ENCODE assay signal across 17 mouse cellular contexts in genomic region chr9:62162889-62163291, GRCm38 (mm10). TPM values are rescaled to one million over a fixed set of nuclear protein-coding genes. Genes with fewer than 3 reads are reported as not detected.
DNase-seq lines count a peak whose midpoint lies in the region; ATAC-seq and TF ChIP-seq lines count a peak whose summit lies in the region.
"Had no signal": no experiment of that assay in that cellular context is flagged by ENCODE, and none has a peak within 500 bp of the region (broad histone marks: within the 10 kb centered on the region; RNA-seq: fewer than 3 reads in every experiment).

No protein-coding gene starts in this region.

- no peaks in the 10 kb centered on the region for H3K9me3 ChIP-seq in midbrain, embryonic 14.5 days (ENCODE audit: control insufficient read depth, low read length)
- H3K9me3 ChIP-seq: forebrain, embryonic 15.5 days; heart, embryonic 10.5 days; hindbrain, embryonic 15.5 days had no signal

- H3K4me1 ChIP-seq in midbrain, embryonic 14.5 days (ENCODE audit: control insufficient read depth, insufficient read depth, low read length) = peaks cover 9% of the 10 kb centered on the region; the same call in 1 of the 2 replicates

- no peak for ATAC-seq in midbrain, embryonic 14.5 days (ENCODE audit: low FRiP score, low TSS enrichment)
- no peak for ATAC-seq in megakaryocyte-erythroid progenitor cell, adult 5-6 weeks (replicated peaks; ENCODE audit: low FRiP score, low TSS enrichment, poor library complexity, severe bottlenecking)
- ATAC-seq: activated CD4-positive, CD25-positive, alpha-beta regulatory T cell, adult 4 months; forebrain, embryonic 15.5 days had no signal

- H3K4me3 ChIP-seq in midbrain, embryonic 14.5 days (replicated peaks; ENCODE audit: low read depth, low read length) = no peak overlapping the region
- H3K4me3 ChIP-seq: forebrain, embryonic 15.5 days; heart, embryonic 10.5 days; hindbrain, embryonic 15.5 days; layer of hippocampus, adult 2 months had no signal

- no peak overlapping the region for H3K27ac ChIP-seq in midbrain, embryonic 14.5 days (replicated peaks; ENCODE audit: low read depth, low read length)
- H3K27ac ChIP-seq: forebrain, embryonic 15.5 days; heart, embryonic 10.5 days; hindbrain, embryonic 15.5 days; layer of hippocampus, adult 2 months; liver, embryonic 14.5 days had no signal

- H3K36me3 ChIP-seq in midbrain, embryonic 14.5 days (ENCODE audit: control insufficient read depth, insufficient read depth, low read length) = no peaks in the 10 kb centered on the region
- H3K36me3 ChIP-seq: forebrain, embryonic 15.5 days; heart, embryonic 10.5 days; hindbrain, embryonic 15.5 days had no signal

- no peak overlapping the region for H3K9ac ChIP-seq in midbrain, embryonic 14.5 days (replicated peaks; ENCODE audit: low read length)
- H3K9ac ChIP-seq: forebrain, embryonic 15.5 days; hindbrain, embryonic 15.5 days; liver, embryonic 14.5 days had no signal

- DNase-seq in brain, embryonic 14.5 days (ENCODE audit: low read depth) = peak; percentile 70
- peak; percentile 74 for DNase-seq in embryo, embryonic 10 days (ENCODE audit: low spot score)
- DNase-seq in forelimb bud, embryonic 11.5 days (ENCODE audit: low read depth, low spot score) = peak; percentile 79
- peak; percentile 50 for DNase-seq in midbrain, embryonic 14.5 days
- DNase-seq in urinary bladder, postnatal 25 days (ENCODE audit: low spot score) = no peak
- no peak for DNase-seq in spleen, postnatal 36 days (ENCODE audit: low spot score in 2 of 2)
- DNase-seq: gastrocnemius, postnatal 14 days; kidney, adult 8-10 months; lung, postnatal 10 days; right cerebral cortex, postnatal 14 days had no signal

- TF ChIP-seq POLR2A in brain, embryonic 14.5 days (IDR thresholded peaks at IDR 0.05; ENCODE audit: borderline replicate concordance, extremely low read depth, insufficient read depth, insufficient read length, poor library complexity, severe bottlenecking) = no peak

- no peak for TF ChIP-seq CTCF in brain, embryonic 14.5 days (IDR thresholded peaks at IDR 0.05; ENCODE audit: borderline replicate concordance, extremely low read depth, insufficient read depth, insufficient read length)

- 47% methylated on average over 4 of the region's 4 CpGs for WGBS in midbrain, embryonic 14.5 days

- H3K27me3 ChIP-seq in midbrain, embryonic 14.5 days (ENCODE audit: control insufficient read depth, insufficient read depth, low read length) = no peaks in the 10 kb centered on the region
- H3K27me3 ChIP-seq: forebrain, embryonic 15.5 days; hindbrain, embryonic 15.5 days had no signal

- H3K4me2 ChIP-seq in midbrain, embryonic 14.5 days (ENCODE audit: low read length) = no peak overlapping the region
- H3K4me2 ChIP-seq: forebrain, embryonic 15.5 days; hindbrain, embryonic 15.5 days had no signal

RNA-seq across cellular contexts. Expression of gene Glce, which starts 40.4 kb away (rescaled TPM):
- 10.1 and 13.2 TPM in 2 replicates for polyA plus RNA-seq in brain, embryonic 14.5 days (2012; rRNA removed)
- 14.7 and 20.2 TPM in 2 replicates for polyA plus RNA-seq in midbrain, embryonic 14.5 days (2014; fragmentation: Nextera tagmentation; extraction: Ambion mirVana)
- 7.5 and 8.5 TPM in 2 replicates for total RNA-seq in megakaryocyte-erythroid progenitor cell, adult 5-6 weeks (2014; fragmentation: Nextera tagmentation)
- total RNA-seq in megakaryocyte-erythroid progenitor cell, adult 5-6 weeks (2017) = 8.3 and 8.4 TPM in 2 replicates

Comparison
In these comparisons a context has a peak if more than half of its experiments do, and no peak if none do; other contexts are left out.
1. DNase-seq: peak in brain, embryonic 14.5 days (single experiment), embryo, embryonic 10 days (single experiment), forelimb bud, embryonic 11.5 days (single experiment) and midbrain, embryonic 14.5 days (single experiment); none in urinary bladder, postnatal 25 days (single experiment) and spleen, postnatal 36 days (0 of 2).